Mouse (Mus musculus): ENCODE measurements at regions not wholly inside any gene's neighbourhood (a gene's known extent, or its start where the extent isn't known, plus 50 kb on each side); places are given as distances from the start of the nearest gene placed in this dataset.

DNA sequence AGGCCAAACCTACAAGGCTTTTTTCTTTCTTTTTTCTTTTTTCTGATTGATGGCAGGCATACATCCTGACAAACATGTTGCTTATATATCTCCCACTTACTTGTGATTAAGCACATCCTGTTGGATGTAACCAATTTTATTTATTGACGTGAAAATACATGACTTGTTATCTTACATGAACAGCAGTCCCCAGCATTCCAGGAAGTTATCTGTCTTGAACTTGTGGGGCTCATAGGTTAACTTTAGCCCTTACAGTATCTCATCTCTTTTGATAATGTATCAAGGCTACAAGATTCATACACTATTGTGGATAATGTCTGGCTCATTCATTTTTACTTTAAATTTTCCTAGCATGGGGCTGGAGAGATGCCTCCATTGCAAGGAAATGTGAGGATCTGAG lies 852.0 kb upstream of the Agtr1b start:
- no peak for DNase-seq (ENCODE audit: low spot score in 2 of 2)

DNA sequence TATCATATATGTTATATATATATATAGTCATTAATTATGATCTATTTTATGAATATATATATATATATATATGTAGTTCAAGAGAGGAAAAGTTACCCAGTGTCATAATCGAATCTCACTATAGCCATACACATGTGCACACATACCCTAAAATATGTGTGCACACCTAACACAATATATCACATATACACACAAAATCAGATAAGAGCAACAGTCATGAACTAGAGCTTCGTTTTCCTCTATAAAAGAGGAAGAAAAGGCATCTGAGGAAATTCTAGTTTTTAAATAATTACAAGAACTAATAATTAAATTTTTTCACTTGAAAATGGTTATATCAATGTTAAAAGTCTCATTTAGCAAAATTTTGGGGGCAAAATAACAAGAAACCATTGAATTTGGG lies 835.3 kb upstream of the Tbl1xr1 start:
- DNase-seq (ENCODE audit: low spot score in 2 of 2) = no peak

DNA sequence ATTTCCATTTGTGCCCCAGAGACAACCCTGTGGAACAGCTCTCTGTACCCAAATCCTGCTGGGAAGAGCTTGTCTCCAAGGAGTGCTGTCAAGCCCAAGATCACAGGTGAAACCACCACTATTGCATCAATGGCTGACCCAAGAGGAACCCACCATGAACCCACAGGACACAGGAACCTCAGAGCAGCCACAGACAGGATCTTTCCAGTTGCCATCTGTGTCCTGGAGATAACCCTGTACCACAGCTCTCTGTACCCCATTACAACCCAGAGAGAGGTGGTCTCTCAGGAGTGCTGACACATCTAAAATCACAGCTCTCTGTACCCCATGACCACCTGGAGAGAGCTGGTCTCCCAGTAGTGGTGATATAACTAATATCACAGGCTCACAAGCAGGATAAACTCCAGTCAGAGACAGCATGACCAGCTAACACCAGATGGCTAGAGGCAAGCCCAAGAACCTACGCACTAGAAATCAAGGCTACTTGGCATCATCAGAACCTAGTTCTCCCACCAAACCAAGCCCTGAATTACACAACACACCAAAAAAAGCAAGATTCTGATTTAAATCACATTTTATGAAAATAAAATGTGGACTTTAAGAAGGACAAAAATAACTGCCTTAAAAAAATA lies 820.2 kb upstream of the Tbl1xr1 start:
- no peak for DNase-seq (ENCODE audit: low spot score in 2 of 2)

DNA sequence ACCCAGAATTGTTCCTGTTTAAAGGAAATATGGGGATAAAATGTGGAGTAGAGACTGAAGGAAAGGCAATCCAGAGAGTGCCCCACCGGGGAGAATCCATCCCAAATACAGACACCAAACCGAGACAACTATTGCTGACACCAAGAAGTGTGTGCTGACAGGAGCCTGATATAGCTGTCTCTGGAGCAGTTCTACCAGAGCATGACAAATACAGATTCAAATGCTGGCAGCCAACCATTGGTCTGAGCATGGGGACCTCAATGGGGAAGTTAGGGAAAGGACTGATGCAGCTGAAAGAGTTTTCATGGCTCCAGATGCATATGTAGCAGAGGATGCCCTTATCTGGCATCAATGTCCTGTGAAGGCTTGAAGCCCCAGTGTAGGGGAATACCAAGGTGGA lies 813.1 kb upstream of the Tbl1xr1 start:
- DNase-seq (ENCODE audit: low spot score in 2 of 2) = no peak

DNA sequence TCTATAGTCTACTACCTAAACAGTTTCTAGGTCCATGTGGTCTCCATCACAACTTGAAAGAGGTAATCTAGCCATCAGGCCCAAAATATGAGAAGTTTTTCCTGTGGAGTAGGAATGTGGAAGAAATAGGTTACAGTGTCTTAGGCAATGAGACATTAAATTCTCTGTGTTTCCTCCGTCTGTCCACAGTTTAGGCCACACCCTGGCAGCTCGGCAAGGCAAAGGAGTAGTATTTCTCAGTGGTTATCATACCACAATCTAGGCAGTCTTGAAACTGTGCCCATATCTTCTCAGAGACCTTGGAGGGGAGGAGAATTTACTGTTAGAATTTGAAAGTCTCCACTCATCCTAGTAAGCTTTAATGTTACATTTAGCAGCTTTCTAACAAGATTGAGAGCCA lies 811.0 kb upstream of the Tbl1xr1 start:
- DNase-seq (ENCODE audit: low spot score in 2 of 2) = no peak

DNA sequence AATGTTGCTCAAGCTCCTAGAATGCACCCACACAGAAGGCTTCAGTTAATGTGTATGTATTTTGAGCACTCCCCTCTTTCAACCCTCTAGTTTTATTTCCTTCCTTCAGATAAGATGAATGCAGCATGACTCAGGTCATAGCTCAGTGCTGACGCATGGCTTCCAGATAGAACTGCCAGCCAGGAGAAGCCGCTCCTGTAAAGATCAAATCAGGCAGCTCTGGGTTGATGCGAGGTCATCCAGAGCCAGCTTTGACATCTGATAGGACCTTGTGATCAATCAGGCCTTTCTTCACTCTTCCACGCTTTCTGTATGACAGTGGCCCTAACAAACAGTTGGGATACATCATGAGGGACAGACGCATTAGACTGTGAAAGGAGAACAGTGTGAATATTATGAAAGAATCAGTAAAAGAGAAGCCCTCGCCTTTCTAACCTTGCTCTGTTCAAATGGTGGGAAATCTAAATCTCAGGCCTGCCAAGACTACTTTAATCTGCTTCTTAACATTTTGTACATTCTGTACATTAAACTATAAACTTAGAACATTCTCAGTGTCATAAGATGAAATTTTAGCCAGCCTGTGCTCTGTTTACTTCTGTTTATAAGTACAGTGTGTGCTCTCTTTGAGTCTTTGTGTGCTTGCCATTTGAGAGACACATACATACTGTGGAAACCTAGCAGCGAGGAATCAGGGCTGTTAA lies 807.9 kb upstream of the Tbl1xr1 start:
- DNase-seq (ENCODE audit: low spot score in 2 of 2) = no peak

DNA sequence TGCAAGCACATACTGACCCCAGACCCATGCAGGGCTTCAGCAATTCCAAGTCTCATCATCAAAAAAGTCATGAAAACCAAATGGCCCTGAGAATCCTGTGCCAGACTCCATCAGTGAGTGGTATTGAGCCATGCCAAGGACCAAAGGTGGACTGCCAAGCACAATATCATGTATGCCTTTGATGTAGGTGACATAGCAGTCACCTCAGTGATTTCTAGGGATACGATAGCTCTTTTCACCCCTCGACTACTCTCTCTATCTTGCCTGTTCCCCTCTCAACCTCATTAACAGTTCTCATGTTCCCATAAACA lies 807.4 kb upstream of the Tbl1xr1 start:
- no peak for DNase-seq (ENCODE audit: low spot score in 2 of 2)

DNA sequence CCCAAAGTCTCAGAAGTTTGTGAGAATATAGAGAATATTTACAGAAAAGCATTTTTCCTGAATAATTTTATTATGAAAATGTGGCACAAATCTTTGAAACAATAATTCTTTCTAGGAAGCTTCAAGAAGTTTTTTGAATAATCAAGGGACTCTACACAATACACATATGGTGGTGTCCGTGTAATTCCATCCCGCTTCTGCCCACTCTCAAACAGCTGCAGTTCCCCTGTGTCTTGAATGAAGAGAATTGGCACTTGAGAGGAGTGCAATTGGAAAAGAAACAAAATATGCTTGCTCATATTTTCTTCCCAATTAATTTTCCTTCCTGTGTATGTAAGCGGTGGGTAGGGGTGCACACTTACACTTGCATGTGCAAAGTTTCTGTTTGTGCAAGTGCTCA lies 805.7 kb upstream of the Tbl1xr1 start:
- peak in 1 of 2 experiments; percentile 8 for DNase-seq (ENCODE audit: low spot score in 2 of 2)

DNA sequence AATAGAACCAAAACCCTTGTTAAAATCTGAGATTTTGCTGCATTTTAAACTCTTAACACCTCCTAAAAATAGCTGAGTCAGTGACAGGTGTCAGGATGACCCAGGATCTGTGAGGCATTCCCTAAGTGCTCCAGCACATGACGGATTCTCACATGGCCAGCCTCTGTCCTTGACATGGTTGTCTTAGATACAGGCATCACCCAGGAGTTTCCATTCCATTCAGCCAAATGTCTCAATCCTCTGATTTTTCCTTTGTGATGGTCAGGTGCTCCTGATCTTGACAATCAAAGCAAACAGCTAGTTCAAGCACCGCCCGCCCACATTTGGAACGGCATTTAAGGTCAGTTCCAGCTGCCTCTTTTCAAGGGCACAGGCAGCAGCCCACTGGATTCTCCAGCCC lies 804.2 kb upstream of the Tbl1xr1 start:
- no peak for DNase-seq (ENCODE audit: low spot score in 2 of 2)

DNA sequence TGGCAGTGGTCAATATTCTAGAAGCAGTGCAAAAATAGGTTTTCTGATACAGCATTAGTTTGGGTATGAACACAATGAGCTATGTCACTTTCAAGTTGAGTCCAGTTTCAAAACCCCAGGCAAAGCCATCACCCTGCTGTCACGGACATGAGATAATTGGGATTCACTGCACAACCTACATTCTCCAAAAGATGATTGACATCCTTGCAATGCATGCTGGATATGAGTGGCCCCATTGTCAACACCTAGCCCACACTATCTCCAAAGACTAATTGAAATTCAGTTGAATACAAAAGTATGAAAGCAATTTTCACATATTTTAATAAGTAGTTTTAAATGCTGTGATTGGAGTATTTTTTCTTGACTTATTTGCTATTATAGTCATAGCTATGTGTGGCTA lies 783.7 kb upstream of the Tbl1xr1 start:
- no peak for DNase-seq (ENCODE audit: low spot score in 2 of 2)

DNA sequence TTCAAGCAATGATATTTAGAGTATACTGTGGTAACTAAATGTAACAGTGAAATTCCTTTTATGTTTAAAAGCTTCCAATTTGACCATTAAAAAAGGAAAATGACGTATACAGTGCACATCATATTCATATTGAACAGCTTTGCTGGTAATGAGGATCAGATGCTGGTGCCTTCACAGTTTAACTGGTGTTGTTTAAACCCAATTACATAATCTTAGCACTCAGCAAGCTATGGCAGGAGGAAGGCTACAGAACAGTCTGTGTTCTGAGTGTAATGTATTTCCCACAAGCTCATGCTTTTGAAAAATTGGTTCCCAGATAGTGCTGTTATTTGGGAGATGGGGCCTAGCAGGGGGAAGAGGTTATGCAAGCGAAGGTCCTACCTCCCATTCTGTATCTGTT lies 783.1 kb upstream of the Tbl1xr1 start:
- DNase-seq (ENCODE audit: low spot score in 2 of 2) = peak in 1 of 2 experiments; percentile 28

DNA sequence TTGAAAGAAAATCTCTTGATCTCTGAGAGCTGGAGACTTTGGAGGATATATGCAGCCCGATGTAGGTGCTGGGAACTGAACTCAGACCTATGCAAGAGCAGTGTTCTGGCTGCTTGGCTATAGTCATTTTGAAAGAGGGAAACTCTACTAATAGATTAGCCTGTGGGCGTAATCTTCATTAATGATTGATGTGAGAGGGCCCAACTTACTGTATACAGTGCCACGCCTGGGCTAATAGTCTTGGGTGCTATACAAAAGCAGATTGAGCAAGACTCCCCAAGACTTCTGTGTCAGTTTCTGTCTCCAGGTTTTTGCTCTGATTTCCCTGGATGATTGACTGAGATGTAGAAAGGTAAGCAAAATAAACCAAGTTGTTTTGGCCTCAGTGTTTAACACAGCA lies 781.7 kb upstream of the Tbl1xr1 start:
- no peak for DNase-seq (ENCODE audit: low spot score in 2 of 2)

DNA sequence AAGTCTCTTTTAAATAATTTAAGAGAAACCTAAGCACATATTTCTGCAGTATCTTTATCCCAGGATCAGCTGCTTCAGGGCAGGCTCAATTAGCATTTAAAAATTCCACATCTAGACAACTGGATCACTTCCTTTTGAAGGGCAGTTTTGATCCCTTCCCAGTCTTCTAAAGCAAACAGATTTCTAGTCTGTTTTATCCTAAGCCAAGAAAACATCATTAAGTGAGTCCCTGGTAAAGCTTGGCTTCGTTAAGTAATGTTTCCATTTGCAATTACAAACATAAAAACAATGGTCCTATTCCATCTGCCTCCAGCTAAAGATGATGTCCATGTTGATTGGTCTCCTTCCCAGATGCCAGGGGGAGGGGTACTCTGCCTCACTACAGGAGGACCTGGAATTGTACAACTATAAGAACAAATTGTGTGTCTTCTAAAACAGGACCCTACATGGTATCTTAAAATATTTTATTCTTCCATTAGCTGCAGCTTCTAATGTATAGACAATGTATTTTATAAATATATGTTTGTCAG lies 779.8 kb upstream of the Tbl1xr1 start:
- DNase-seq (ENCODE audit: low spot score in 2 of 2) = no peak

DNA sequence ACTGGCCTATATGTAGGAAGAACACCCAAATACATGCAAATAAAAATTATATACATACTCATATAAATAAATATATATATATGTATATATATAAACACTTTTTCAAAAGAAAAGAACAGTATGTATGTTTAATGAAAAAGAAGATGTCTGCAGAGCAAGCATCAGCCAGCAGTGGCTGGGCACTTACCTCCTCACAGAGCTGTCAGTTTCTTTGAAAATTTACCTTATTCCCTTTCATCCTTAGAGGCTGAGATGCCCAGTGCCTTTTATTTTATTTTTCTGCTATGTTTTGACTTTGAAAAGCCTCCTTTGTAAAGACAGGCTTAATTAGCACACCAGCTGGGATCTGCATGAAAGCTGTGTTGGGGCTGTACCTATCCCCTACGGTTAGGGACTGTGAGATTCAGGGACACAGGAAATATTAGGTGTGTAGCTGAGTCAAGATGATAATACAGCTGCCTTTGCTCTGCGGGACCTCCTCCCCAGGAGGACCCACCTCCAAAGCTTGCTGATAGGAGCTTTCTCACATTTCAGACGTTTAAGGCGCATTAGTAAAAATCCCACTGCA lies 751.0 kb upstream of the Tbl1xr1 start:
- DNase-seq (ENCODE audit: low spot score in 2 of 2) = no peak

DNA sequence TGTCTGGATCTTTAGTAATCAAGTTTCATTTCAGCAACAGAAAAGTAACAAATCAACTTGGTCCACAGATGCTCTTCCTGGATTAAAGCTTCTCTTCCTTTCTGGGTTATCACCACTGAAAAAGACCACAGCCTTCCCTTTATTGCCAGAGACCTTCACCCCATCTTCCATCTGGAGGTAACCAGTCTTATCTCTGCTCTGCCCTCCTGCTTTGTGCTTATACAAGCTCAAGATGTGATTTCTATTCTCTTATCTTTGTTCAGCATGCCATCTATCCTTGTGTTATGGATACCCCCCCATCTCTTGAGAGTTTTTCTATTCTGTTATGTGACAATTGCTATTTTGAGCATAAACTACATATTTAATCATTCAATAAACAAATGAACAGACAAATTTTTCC lies 734.5 kb upstream of the Tbl1xr1 start:
- DNase-seq (ENCODE audit: low spot score in 2 of 2) = no peak

DNA sequence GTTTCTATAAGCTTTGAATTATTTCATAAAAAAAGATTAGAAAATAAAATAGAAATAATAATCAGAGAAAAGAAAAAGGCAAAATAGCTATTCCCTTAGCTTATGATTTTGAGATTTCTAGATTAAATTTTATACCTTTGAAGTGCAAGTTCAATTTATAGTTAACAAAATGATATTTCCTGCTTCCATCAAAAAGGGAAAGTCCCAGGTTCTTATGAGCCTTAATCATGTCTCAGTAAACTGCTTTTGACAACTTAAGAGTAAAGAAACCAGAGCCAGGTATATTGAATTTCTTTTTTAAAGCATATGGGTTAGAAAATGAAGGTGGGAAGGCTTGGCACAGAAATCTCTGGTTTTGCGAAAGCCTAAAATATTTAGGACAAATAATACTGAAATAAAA lies 733.4 kb upstream of the Tbl1xr1 start:
- DNase-seq (ENCODE audit: low spot score in 2 of 2) = no peak

DNA sequence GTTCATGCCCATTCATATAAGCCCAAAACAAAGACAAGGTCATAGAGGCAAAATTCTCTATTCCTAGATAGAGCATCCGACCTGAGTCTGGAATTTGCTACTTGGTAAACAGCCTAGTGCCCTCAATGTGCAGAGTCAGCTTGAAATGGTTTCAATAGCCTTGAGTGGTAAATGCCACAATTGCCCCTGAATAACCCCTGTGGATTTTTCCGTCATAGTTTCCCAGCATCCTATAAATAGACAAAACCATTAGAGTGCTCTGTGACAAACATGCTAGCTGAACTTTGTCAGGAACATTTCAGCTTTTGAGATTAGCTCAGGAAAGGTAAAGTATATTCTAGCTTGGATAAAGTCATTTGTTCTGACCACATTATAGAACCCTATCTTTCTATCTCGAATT lies 727.0 kb upstream of the Tbl1xr1 start:
- DNase-seq (ENCODE audit: low spot score in 2 of 2) = no peak

DNA sequence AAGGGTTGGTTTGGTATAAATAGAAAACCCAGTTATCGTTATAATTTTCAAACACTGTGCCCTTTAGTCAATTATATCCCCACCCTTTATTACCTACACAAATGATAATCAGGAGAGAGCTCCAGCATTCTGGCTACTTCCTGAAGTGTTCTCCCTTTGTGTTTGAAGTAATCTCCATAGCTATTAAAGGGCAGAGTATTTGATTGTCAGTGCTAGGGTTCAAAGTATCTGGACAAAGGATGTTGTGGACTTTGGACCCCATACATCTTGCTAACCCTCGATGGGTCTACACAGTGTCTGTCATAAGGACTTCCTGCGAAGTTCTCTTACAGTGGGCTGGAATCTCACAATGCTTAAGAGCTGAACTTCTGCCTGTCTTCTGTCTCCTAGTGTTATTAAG lies 720.3 kb upstream of the Tbl1xr1 start:
- no peak for DNase-seq (ENCODE audit: low spot score in 2 of 2)

DNA sequence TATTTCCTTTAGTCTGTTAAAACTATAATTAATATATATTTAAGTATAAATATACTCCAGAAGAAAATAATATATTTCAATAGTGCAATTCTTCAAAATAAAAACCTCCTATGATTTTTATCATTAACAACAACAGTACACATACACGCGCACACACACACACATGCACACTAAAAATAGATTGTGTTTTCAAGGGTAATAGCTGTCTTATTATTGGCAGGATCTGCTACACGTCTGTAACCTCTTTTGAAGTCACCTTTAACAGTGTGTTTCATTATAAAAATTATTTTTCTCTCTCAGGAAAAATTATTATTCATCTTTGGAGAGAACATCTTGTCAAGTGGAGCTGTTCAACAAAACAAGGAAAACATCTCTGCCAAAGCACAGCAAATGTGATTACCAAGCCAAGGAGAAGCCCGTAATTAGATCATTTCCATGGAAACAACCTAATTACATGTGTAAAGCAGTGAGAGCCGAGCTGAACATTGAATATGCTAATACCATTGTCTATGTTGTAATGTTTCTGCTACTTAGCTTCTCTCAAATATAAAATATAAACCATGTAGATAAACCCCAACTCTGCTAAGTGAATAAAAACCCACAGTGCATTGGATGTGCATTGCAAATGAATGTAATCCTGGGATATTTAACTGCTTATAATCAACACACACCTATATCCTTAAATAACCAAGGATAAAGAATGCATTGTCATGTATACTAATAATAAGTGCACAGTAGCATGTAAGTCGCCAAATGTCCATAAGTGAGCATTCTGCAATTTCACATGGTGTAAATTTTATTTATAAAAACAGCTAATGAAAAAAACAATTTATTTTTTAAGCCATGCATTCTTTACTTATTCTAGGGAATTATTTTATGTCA lies 719.4 kb upstream of the Tbl1xr1 start:
- peak; percentile 27 to 82 for DNase-seq (ENCODE audit: low spot score in 2 of 2)

DNA sequence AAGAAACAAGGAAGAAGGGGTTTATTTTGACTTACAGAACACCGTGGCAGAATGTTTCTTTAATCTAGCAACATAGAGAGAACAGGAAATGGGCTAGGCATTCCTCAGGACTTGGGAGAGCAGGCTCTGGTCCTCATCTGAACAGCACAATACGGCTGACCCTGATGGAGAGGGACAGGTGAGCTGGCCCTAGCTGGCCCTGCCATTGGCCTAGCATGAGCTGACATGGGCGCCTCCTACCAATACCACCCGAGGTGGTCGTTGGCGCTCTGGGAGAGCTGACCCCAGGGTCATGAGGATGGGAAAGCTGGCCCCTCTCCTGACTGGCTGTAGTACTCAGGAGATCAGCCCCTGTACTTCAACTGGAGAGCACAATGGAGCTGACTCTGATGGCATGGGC lies 718.4 kb upstream of the Tbl1xr1 start:
- no peak for DNase-seq (ENCODE audit: low spot score in 2 of 2)

DNA sequence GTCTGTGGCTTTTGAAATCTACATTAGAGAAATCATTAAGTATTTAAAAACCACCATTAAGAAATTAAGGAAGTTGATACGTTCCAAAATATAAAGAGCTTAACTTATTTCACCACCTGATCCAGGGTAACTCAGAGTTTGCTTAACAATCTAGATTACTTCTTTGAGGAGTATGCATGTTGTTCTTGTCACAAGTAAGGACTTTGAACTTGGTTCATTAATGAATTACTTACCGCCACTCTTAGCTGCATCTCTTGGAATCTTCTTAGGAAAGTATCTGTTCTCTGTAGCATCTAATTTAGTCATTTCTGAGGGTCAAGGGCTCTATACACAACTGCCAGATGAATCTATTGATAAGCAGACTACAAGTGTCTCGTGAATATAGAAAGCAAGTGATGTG lies 715.4 kb upstream of the Tbl1xr1 start:
- DNase-seq (ENCODE audit: low spot score in 2 of 2) = no peak

DNA sequence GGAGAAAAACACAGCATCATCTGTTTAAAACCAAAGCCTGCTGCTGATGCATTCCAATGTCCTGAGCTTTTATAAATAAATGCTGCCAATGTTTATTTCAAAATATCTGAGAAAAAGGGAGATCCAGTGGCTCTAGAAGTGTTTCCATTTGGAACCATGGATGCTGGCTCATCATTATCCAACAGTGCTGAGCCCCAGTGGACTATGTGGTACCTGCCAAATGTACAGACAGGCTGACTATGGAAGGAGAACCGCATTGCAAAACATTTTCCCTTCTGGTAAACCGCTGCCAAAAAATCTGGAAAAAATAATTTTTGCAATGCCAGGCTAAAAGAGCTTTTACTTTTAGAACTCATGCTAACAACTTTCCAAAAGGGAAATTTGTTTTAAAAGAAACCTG lies 696.6 kb upstream of the Tbl1xr1 start:
- DNase-seq (ENCODE audit: low spot score in 2 of 2) = peak in 1 of 2 experiments; percentile 19
